Mouse (Mus musculus) right cerebral cortex, postnatal 4 days (tissue): Measurements from ENCODE around the gene Gpr182.

Experiments
- DNase-seq: peaks from one replicate; pipeline ENCODE4 v3.0.0-alpha.2; 2022

The Gpr182 gene

DNA sequence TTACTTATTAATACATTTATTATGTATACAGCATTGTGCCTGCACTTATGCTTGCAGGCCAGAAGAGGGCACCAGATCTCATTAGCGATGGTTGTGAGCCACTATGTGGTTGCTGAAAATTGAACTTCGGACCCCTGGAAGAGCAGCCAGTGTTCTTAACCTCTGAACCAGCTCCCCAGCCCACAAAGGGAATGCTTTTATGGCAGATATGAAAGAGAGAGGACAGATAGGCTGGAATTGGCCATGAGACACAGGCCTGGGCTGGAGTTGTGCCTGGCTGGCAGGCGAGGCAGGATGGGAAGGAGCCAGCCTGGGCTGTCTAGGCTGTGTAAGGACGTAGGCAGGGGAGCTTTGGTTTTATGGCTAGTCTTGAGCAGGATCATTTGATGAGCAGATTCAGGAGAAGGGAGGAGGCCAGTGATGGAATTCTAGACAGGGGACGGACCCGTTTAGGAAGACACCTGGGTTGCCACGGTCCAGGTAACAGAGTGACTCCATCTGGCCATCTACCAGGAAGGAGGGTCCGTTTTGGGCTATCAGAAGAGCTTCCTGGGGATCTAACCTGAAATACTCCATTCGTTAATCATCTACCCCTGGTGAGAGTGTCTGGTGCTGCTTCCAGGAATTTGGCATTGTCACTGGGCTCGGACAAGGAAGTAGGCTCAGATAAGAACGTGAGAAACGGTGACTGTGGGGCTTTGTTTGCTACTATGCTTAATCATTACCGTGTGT lies 13.2 kb downstream of the Gpr182 start:
- DNase-seq, result no peak

DNA sequence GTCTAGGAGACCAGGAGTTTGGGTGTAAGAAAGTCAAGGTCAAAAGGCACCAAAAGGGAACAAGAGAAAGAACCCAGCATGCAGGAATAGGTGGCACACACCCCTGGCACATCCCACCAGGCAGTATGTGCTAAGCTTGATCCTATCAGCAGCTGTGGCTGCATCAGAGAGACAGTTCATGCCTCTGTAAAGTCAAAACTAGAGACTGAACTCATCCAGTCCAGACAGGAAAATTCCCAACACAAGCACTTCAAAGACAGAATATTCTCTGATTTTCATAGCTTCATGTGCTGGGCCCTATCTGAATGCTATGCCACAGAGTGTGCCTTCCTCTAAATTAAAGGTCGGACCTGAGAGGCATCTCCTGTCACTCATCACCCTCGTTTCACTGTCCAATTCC lies 14.0 kb downstream of the Gpr182 start:
- no peak for DNase-seq

DNA sequence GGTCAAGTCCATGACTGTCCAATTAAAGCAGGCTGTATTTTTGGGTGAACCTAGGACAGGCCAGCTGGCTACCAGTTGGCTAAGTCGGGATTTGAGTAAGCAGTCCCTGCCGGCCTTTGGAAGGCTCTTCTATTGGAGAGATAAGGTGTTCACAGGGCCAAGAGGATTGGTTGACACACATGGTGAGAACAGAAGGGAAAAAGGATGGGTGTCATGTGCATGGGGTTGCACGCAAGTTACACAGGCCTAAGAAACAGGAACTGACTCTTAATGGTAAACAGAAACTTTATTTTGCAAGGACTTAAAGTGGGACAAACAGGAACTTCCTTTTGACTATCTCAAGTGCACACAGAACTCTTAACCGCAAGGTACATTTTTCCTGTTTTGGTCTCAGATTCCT lies 14.6 kb downstream of the Gpr182 start:
- DNase-seq, result no peak

DNA sequence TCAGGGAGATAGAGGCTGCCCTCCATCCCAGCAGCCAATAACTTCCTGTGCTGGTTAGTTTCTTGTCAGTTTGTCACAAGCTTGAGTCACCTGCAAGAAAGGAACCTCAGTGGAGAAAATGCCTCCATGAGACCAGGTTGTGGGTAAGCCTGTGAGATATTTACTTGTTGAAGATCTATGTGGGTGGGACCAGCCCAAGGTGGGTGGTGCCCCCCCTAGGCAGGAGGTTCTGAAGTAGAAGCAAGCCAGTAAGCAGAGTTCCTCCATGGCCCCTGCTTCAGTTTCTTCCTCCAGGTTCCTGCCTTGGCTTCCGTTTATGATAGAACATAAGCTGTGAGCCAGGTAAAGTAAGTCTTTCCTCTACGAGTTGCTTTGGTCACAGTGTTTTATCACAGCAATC lies 15.3 kb downstream of the Gpr182 start:
- no peak for DNase-seq

DNA sequence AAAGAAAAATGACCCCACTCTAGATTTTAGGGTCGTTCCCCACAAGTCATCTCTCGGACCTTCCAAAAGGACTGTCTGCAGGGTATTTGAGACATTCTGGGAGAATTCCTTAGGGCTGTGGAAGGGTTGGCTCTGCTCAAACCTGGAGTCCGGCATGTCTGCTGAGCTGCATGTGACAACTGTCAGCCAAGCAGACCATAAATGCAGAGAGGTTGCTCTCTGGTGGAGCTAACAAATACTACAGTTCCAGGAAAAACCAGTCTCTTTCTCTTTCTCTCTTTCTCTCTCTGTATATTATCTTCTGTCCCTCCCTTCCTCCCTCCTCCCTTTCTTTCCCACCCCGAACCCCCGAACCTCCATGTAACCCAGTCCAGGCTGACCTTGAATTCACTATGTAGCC lies 17.1 kb downstream of the Gpr182 start:
- no peak for DNase-seq

DNA sequence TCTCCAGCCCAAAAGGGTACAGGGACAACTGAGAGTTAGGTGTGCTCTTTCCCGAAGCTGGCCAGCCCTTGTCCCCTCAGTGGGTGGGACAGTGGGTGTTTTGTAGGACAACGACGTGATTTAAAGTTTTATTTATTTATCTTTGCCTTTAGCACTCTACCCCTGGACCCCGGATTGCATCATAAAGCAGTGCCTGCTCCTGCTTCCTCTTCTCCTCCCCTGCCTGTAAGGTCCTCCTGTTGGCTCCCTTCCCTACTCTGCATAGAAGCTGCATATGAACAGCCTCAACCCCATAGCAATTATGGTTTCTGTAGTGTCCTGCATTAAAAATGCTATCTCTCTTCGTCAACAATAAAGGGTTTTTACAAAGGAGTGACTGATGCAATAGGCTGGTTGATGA lies 20.1 kb downstream of the Gpr182 start:
- no peak for DNase-seq

DNA sequence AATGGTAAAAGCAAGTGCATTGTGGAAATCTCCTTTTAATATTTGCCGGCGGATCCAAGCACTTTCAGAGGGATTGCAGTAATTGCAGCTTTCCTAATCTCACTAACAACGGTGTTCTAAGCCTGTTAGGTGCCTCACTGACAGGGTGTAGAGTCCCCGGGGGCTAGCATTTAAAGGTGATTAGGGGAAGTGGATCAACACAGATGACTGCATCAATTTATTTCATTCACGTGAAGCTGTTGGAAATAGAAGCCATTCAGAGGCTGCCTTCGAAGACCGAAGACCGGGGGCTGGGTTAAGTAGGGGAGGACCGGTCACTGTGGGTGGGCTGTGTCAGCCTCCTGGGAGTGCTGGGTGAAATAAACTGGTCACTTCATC lies 20.6 kb downstream of the Gpr182 start:
- DNase-seq, result no peak

DNA sequence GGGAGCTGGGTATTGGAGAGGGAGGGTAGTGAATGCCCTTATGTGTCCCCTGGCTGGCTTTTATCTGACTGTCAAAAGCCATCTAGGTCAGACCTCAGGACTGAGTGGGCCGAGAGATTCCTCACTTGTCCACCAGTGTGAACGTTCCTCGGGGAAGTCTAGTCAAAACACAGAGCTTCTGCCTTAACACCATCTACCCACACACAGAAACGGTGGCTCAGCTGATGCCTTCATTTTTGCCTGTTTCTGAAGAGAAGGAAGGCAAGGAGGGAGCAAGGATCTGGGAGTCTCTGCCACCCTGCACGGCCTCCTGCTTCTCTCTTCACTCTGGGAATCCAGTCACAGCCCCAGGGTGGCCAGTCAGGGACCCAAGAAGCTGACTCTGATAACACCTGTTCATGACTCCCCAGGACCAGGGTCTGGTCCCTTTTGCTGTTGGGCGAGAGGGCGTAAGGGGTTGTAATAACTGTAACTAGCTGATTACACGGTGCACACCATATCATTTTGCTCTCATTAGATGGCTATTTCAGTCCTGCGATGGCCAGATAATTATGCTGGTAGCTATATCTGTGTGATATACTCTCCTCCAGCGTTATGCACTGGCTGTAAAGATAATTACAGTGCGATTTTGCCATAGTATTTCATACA lies 21.1 kb downstream of the Gpr182 start:
- DNase-seq, result no peak

DNA sequence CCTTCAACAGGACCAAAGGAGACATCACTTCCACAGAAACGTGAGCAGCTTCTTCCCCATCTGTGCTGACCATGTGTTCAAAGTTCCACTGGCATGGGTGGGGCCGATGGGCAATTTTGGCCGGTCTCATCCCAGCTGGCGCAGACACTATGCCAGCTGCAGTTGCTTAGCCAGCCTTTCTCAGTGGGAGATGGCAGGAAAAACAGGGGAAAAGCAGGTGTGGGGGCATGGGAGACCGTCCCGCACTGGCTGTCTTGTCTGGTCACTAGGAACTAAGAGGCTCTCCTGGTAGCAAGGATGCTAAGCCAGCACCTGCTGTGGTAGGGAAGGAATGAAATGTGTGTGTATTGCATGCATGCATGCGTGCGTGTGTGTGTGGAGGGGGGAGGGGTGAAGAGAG lies 23.1 kb downstream of the Gpr182 start:
- no peak for DNase-seq

DNA sequence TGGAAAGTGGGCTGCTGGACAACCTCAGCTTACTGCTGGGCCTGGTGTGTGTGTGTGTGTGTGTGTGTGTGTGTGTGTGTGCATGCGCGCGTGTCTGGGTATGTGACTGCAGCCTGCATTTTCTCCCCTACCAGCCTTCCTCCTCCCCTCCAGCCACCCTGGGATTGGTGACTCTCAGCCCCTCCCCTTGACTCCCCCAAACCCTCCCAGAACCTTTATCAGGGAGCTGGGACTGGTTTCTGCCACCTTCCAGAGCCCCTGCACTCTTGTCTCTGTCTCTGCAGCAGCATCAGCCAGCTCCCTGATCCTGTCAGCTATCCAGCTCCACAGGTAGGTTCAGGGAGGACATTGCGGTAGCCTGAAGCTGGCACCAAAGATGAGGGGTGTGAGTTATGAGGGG lies 26.4 kb downstream of the Gpr182 start:
- no peak for DNase-seq

DNA sequence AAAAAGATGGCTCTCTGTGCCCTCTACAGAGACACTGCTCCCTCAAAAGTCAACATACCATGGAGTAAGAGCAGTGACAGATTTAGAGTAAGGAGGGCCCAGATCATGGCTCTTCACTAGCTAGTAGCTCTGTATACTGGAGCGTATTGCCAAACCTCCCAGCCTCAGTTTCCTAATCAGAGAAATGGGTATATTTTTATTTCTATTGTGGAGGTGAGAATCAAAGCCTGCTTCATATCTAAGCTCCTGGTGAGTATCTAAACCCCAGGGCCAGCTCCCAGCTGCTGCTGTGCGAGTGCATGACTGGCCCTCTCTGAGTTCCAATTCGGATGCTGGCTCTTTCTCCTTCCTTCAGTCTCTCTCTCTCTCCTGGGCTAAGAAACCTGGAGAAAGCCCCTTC lies 27.4 kb downstream of the Gpr182 start, which contains the start of gene Tac2:
Gene Tac2 (plus strand): TSS at position 301 of the 400 bp plus-strand sequence.
- no peak for DNase-seq

DNA sequence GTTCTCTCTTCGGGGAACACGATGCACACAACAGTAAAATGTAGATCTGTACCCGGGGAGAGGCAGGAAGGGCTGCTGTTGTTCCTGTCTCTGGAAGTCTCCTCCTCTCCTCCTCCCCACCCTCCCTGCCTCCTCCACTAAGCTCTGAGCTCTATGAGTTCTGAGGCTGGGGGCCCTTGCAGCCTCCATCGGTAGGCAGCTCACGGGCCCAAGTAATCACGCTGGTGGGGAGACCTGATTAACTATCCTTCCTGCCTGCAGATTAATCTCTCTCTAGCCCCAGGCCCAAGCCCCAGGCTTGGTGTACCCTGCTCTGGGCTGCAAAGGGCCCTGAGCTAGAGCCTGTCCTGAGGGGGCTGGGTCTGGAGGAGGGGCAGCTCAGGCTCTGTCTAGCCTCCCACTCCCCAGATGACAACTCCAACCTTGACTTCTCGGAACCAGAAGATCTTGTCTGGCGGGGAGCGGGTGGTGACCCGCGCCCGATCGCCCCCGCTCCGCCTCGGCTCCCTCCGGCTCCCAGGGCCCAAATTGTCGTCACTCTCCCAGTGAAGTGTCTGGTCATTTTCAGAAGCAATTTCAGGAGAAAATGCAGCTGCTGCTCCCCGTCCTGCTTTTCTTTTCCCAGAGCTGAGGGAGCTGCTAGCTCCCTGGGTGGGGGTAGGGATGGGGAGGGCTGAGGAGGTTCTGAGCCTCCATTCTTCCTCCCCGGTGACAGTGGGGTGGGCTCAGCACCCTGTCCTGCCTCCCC lies 29.7 kb downstream of the Gpr182 start:
- no peak for DNase-seq

DNA sequence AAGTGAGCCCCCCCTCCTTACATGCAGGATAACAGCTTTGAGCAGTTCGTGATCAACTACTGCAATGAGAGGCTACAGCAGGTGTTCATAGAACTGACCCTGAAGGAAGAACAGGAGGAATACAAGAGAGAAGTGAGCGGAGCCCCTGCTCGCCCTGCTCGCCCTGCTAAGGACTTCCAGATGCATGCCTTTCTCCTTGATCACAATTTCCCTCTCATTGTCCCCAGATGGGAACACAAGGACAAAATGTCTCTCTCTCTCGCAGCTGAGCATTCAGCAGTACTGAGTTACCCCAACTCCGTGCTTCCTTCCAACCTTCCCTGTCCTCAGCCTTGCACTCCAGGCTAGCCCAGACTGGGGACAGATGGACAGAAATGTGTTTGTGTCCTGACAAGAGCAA lies 38.8 kb downstream of the Gpr182 start:
- DNase-seq, result no peak

DNA sequence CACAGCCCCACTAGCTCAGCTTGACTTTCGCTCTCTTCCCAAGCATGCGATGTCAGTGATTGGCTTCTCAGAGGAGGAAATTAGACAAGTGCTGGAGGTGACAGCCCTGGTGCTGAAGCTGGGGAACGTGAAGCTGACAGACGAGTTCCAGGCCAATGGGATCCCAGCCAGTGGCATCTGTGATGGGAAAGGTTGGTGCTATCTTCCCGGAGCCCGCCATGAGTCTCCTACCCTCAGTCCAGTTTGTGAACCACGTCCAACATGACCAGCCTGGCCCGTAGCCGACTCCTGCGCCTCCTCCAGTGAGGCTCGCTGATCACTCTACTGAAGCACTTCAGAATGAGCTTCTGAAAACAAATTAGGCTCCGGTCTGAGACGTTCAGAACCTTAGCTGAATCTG lies 41.2 kb downstream of the Gpr182 start:
- no peak for DNase-seq

DNA sequence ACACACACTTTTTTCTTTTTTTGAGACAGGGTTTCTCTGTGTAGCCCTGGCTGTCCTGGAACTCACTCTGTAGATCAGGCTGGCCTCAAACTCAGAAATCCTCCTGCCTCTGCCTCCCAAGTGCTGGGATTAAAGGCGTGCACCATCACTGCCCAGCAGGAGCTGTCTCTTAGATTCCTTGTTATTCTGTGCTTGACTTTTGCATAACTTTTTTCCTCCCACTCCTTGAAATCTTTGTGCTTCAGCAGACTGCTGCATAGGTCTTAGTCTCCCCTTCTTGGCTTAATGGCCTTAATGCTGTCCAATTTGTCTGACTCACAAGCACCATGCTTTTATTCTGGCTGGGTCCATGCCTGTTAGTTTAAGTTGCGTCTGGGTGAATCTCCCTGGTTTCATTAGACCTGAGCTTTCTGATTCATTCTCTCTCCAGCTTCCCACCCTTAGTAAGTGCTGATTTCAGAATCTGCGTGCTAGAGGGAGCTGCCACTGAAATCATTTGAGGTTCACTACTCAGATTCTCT lies 42.6 kb downstream of the Gpr182 start:
- DNase-seq, result no peak

DNA sequence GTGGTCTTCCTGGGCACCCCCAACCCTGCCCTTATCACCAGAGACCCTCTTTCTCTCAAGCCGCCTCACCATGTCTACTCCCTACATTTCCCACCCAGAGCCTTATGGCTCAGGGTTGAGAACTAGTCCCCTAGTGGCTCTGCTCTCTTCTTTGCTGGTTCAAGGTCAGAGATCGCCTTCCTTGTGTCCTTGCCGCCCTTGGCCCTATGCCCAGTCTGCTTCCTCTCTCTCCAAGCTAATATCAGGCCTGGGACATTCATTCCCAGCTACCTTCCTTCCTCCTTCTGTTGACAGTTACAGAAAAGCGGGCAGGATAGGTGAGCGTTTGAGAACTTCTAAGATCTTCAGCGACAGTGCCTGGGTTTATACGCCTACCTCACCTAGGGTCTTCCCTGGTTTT lies 43.8 kb downstream of the Gpr182 start:
- no peak for DNase-seq

DNA sequence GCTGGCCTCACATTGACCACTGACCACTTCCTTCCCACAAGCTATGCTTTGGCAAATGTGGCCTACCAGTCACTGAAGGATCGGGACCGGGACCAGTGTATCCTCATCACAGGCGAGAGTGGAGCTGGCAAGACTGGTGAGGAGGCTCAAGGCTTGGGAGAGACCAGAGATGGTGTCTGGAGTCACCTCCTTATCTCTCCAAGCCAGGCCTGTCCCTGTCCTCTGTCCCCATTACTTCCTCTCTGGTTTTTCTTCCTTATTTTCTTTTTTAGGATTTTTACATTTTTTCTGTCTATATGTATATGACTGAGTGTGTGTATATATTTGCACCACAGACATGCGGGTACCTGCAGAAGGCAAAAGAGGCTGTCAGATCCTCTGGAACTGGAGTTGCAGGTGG lies 45.7 kb downstream of the Gpr182 start:
- no peak for DNase-seq

DNA sequence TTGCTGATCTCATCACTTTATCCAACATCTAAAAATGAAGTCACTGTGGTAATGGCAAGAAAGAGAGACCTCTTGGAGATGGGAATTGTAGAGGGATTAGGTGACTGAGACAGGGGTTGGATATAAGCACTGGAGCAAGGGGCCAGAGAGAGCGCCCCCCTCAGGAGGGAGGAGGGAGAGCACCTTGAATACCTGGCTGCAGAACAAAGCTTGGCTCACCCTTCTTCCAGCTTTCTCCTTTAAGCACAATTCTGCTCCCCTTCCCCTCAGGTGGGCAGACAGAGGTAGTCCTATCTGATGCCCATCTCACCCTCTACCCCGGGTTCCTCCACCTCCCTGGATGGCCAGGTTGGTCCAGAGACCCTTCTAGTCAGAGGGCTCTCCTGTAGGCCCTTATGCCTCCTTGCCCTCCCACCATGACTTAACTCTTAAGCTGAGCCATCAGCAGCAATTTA lies 46.7 kb downstream of the Gpr182 start, which contains the start of gene Myo1a:
Gene Myo1a (plus strand): TSS at position 405 of the 455 bp plus-strand sequence.
- no peak for DNase-seq

DNA sequence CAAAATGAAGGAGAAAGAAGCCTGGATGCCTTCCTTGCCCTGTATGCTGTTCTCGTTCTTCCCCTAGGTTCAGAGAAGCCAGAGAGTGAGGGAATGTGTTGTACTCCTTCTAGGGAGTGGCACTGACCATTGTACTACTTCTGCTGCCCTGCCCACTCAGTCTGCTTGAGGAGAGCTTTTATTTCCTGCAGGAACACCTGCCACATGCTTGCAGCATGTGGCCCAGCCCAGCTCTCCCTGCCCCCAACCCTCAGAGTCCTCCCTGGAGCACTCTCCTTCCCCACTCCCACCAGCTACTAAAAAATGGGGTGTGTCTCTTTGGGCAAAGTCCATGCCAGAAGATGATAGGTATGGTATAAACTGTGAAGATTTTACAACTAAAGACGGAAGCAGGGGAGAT lies 47.2 kb downstream of the Gpr182 start:
- no peak for DNase-seq

DNA sequence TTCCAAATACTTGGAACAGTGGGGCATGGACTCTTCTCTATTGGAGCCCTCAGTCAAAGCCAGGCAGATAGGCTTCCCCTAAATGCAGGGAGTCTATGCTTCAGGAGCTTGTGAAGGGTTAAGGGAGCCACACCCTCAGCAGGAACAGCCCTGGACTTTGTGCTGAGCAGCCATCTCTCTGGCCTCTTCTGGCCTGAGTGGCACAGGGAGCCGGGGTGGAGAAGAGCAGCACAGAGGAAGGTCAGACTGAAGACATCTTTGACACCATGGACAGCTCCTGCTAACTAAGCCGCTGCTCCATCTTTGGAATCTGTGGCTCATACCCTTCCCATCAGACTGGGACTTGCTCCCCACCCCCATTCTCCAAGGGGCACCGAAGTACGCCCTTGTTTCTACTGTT lies 48.2 kb downstream of the Gpr182 start:
- DNase-seq, result no peak

DNA sequence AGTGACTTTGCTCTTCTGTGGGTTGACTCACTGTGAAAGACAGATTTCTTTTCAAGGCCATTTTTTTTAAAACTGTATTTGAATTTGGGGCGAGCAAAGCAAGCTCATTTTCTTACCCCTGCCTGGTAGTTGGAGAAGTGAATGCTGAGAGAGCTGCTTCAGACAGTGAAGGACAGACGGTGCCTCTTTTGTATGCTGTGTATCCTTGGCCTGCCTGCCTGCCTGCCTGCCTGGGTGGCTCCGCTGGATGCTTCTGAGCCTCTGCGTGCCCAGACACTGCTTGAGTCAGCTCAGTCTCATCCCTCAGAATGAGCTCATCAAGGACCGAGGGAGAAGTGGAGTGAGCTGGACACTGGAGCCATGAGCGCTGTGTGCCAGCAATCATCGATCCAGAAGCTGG lies 52.6 kb downstream of the Gpr182 start:
- no peak for DNase-seq
